Mouse (Mus musculus) megakaryocyte, adult 5-6 weeks (primary cell): ENCODE data around the gene Mettl16. TPM values are rescaled to one million over a fixed set of nuclear protein-coding genes. Genes with fewer than 3 reads are reported as not detected.

Experiments used
- total RNA-seq, 2 experiments: library from RNA; stranded (forward) in 1 of 2; stranded (reverse) in 1 of 2; fragments of 153-499, 151-499 nt in 1 of 2; fragments of 221-1000, 200-1000 nt in 1 of 2; gene quantifications; 2 replicates each; pipeline versions ENCODE4 v1.2.3 to v1.2.4; 2015 to 2017

The Mettl16 gene
- total RNA-seq, 2 experiments from 2014 or later: 3.5 to 12.5 TPM

Other genes starting within 250 kb of the Mettl16 start
- 22.2 and 22.3 TPM in 2 replicates for gene Rap1gap2, start 159.9 kb upstream of the Mettl16 start, total RNA-seq (2015)
- gene Rap1gap2, start 159.9 kb upstream of the Mettl16 start, total RNA-seq (2017): 33.9 and 34.3 TPM in 2 replicates
- gene Ccdc92b, start 151.2 kb upstream of the Mettl16 start, total RNA-seq (2015): 0.05 and 0.27 TPM in 2 replicates
- not detected in 2 replicates for gene Ccdc92b, start 151.2 kb upstream of the Mettl16 start, total RNA-seq (2017)
- gene Cluh, start 121.3 kb upstream of the Mettl16 start, total RNA-seq (2015): 11.9 and 13.7 TPM in 2 replicates
- gene Cluh, start 121.3 kb upstream of the Mettl16 start, total RNA-seq (2017): 13.3 and 13.7 TPM in 2 replicates
- 53.1 and 57.4 TPM in 2 replicates for gene Pafah1b1, start 46.2 kb upstream of the Mettl16 start, total RNA-seq (2015)
- 58.7 and 64.4 TPM in 2 replicates for gene Pafah1b1, start 46.2 kb upstream of the Mettl16 start, total RNA-seq (2017)
- gene Mnt, start 60.1 kb downstream of the Mettl16 start, total RNA-seq (2015): 14.5 and 17.0 TPM in 2 replicates
- 3.8 and 6.1 TPM in 2 replicates for gene Mnt, start 60.1 kb downstream of the Mettl16 start, total RNA-seq (2017)
- 0.64 and 1.1 TPM in 2 replicates for gene Sgsm2, start 126.2 kb downstream of the Mettl16 start, total RNA-seq (2015)
- 1.2 and 1.6 TPM in 2 replicates for gene Sgsm2, start 126.2 kb downstream of the Mettl16 start, total RNA-seq (2017)
- gene Tsr1, start 127.2 kb downstream of the Mettl16 start, total RNA-seq (2015): 7.7 and 9.1 TPM in 2 replicates
- gene Tsr1, start 127.2 kb downstream of the Mettl16 start, total RNA-seq (2017): 17.3 and 18.7 TPM in 2 replicates
- 13.4 and 15.9 TPM in 2 replicates for gene Smg6, start 155.0 kb downstream of the Mettl16 start, total RNA-seq (2015)
- gene Smg6, start 155.0 kb downstream of the Mettl16 start, total RNA-seq (2017): 18.3 and 20.5 TPM in 2 replicates
- 6.1 and 7.7 TPM in 2 replicates for gene Srr, start 155.1 kb downstream of the Mettl16 start, total RNA-seq (2015)
- 3.3 and 8.5 TPM in 2 replicates for gene Srr, start 155.1 kb downstream of the Mettl16 start, total RNA-seq (2017)